Mouse (Mus musculus) pancreas, adult 10 weeks (tissue): ENCODE measurements around the gene Ect2l. TPM values are rescaled to one million over a fixed set of nuclear protein-coding genes. Genes with fewer than 3 reads are reported as not detected.

ENCODE experiments used
- polyA plus RNA-seq: library from polyadenylated mRNA; stranded (reverse); fragments of 350-450 nt; fragmentation: Illumina TruSeq; extraction: RNeasy Lipid Tissue Mini Kit (QIAGEN cat#74804); gene quantifications from one replicate; pipeline ENCODE4 v1.2.3, GENCODE M21; 2015; ENCODE audit warnings: low read depth, low replicate concordance; ENCODE audit not compliant: insufficient read depth

Ect2l gene
- not detected for polyA plus RNA-seq

GRCm38 (mm10) chr10:18210726-18211125, at the start of gene Ect2l:
Gene Ect2l, minus strand, starts transcription at chr10:18210890.

GRCm38 (mm10) chr10:18234560-18235401, 24.1 kb upstream of the Ect2l start, which contains the start of gene Ccdc28a:
Gene Ccdc28a, minus strand, starts transcription at chr10:18234998.

Other genes starting within 250 kb of the Ect2l start
- gene Abracl, start 187.6 kb downstream of the Ect2l start, polyA plus RNA-seq = 17.0 TPM
- 17.9 TPM for gene Reps1, start 155.0 kb downstream of the Ect2l start, polyA plus RNA-seq
- gene Ccdc28a, start 24.1 kb upstream of the Ect2l start, polyA plus RNA-seq = 4.1 TPM
- gene Nhsl1, start 108.1 kb upstream of the Ect2l start, polyA plus RNA-seq = 2.9 TPM